Comparison of ENCODE assay signal across 14 mouse cellular contexts in the genomic region with DNA sequence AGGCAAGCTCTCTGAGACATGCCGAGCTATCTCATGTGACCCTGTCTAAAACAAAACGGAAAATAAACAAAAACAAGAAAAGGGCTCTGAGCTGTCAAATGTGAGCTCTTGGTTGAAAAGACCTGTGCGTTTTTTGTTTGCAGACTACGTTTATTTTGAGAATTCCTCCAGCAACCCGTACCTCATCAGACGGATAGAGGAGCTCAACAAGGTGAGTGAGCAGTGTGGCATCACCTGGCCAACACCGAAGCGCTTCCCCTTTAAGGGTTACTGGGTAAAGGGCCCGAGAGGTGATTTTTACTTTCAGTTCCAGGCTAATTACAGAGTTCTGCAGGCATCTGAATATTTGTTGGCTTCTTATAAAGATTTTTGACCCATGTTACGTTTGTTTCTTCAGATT. TPM values are rescaled to one million over a fixed set of nuclear protein-coding genes. Genes with fewer than 3 reads are reported as not detected.
DNase-seq lines count a peak whose midpoint lies in the region; ATAC-seq and TF ChIP-seq lines count a peak whose summit lies in the region.
"Had no signal": no experiment of that assay in that cellular context is flagged by ENCODE, and none has a peak within 500 bp of the region (broad histone marks: within the 10 kb centered on the region; RNA-seq: fewer than 3 reads in every experiment).

No protein-coding gene starts in this region.

- ATAC-seq in heart, embryonic 16.5 days (replicated peaks; ENCODE audit: extremely low read depth, insufficient read depth, low FRiP score): no peak
- no peak for ATAC-seq in liver, embryonic 11.5 days (replicated peaks; ENCODE audit: low FRiP score)
- ATAC-seq: forebrain, postnatal 0 days had no signal

- dilution Hi-C loops in CH12.LX (cut with MboI; ENCODE audit: extremely low pct_ligation_motif_present, extremely low pct_unique_long_range_greater_than_20kb, low sequenced_read_pairs): no loop called here

- TF ChIP-seq POLR2A in CH12.LX (IDR thresholded peaks at IDR 0.05; ENCODE audit: low read depth, low read length): no peak

- peaks cover 11% of the 10 kb centered on the region for H3K36me3 ChIP-seq in heart, embryonic 16.5 days (ENCODE audit: control insufficient read depth, insufficient read depth)
- H3K36me3 ChIP-seq in CH12.LX (replicated peaks in 1 of 2; ENCODE audit: control insufficient read depth in 1 of 2, insufficient read depth in 1 of 2, low read length in 1 of 2): peaks cover 4 to 31% of the 10 kb centered on the region in 2 experiments
- peaks cover 2% of the 10 kb centered on the region; the same call in 1 of the 2 replicates for H3K36me3 ChIP-seq in liver, embryonic 11.5 days (ENCODE audit: control insufficient read depth, insufficient read depth, low read length)

- H3K9me3 ChIP-seq in heart, embryonic 16.5 days (replicated peaks; ENCODE audit: control insufficient read depth, low read length): no peaks in the 10 kb centered on the region
- no peaks in the 10 kb centered on the region for H3K9me3 ChIP-seq in CH12.LX (replicated peaks; ENCODE audit: low read length)
- no peaks in the 10 kb centered on the region for H3K9me3 ChIP-seq in liver, embryonic 11.5 days (ENCODE audit: control insufficient read depth, low read length)
- H3K9me3 ChIP-seq: limb, embryonic 15.5 days had no signal

- in situ Hi-C loops in CH12.LX (cut with MboI; ENCODE audit: low pct_ligation_motif_present, low pct_unique_long_range_greater_than_20kb, low sequenced_read_pairs): no loop called here

- no peak for TF ChIP-seq EP300 in CH12.LX (IDR thresholded peaks at IDR 0.05; ENCODE audit: low read length)

- no peaks in the 10 kb centered on the region for H3K27me3 ChIP-seq in heart, embryonic 16.5 days (ENCODE audit: control insufficient read depth, insufficient read depth, low read length)
- no peaks in the 10 kb centered on the region for H3K27me3 ChIP-seq in CH12.LX (replicated peaks)
- no peaks in the 10 kb centered on the region for H3K27me3 ChIP-seq in liver, embryonic 11.5 days (replicated peaks; ENCODE audit: control insufficient read depth, insufficient read depth, low read length)
- H3K27me3 ChIP-seq: limb, embryonic 15.5 days had no signal

- TF ChIP-seq RAD21 in CH12.LX (IDR thresholded peaks at IDR 0.05; ENCODE audit: low read depth, low read length): no peak

- peaks cover 12% of the 10 kb centered on the region for H3K79me2 ChIP-seq in CH12.LX (replicated peaks; ENCODE audit: control insufficient read depth, extremely low read depth, insufficient read depth, poor library complexity, severe bottlenecking)

- WGBS in heart, embryonic 16.5 days: 84% methylated on average over 10 of the region's 10 CpGs
- WGBS in liver, embryonic 11.5 days: 77% methylated on average over 10 of the region's 10 CpGs

- H3K27ac ChIP-seq in heart, embryonic 16.5 days (ENCODE audit: low read length): no peak overlapping the region
- no peak overlapping the region for H3K27ac ChIP-seq in CH12.LX (ENCODE audit: insufficient read depth, low read depth)
- H3K27ac ChIP-seq in liver, embryonic 11.5 days (ENCODE audit: low read depth, low read length): 0 out of 2 replicates have a peak overlapping the region, but pooled peaks have one; percentile 1
- H3K27ac ChIP-seq: hindbrain, embryonic 14.5 days; limb, embryonic 15.5 days had no signal

- intact Hi-C loops in gastrocnemius, postnatal 36 days (cut with DNase I): no loop called here

- no peak for TF ChIP-seq CTCF in CH12.LX (conservative IDR thresholded peaks at IDR 0.05 in 1 of 2, IDR thresholded peaks at IDR 0.05 in 1 of 2; ENCODE audit: low read depth in 2 of 2, low read length in 2 of 2)

- H3K9ac ChIP-seq in heart, embryonic 16.5 days (ENCODE audit: low read length): no peak overlapping the region
- H3K9ac ChIP-seq in CH12.LX (ENCODE audit: insufficient read depth, low read depth): peak overlapping the region; percentile 90
- H3K9ac ChIP-seq in liver, embryonic 11.5 days (ENCODE audit: low read depth, low read length): no peak overlapping the region
- H3K9ac ChIP-seq: forebrain, postnatal 0 days; hindbrain, embryonic 14.5 days; limb, embryonic 15.5 days had no signal

- H3K4me2 ChIP-seq in heart, embryonic 16.5 days (ENCODE audit: low read depth, low read length): peak overlapping the region; percentile 76; the same call in 1 of the 2 replicates
- H3K4me2 ChIP-seq in CH12.LX (ENCODE audit: insufficient read depth, low read depth, poor library complexity, severe bottlenecking): peak overlapping the region; percentile 98
- H3K4me2 ChIP-seq in liver, embryonic 11.5 days: peak overlapping the region; percentile 96
- H3K4me2 ChIP-seq: limb, embryonic 15.5 days had no signal

- peaks cover 9% of the 10 kb centered on the region for H3K4me1 ChIP-seq in heart, embryonic 16.5 days (ENCODE audit: control insufficient read depth, insufficient read depth, low read length)
- H3K4me1 ChIP-seq in CH12.LX (ENCODE audit: control insufficient read depth in 1 of 2, insufficient read depth in 2 of 2): peaks cover 6 to 27% of the 10 kb centered on the region in 2 experiments
- peaks cover 30% of the 10 kb centered on the region for H3K4me1 ChIP-seq in liver, embryonic 11.5 days (replicated peaks; ENCODE audit: control insufficient read depth, insufficient read depth, low read length)

- no peak for DNase-seq in heart, adult 9 months (ENCODE audit: low spot score in 2 of 2)
- DNase-seq in 416B (ENCODE audit: low read depth) (peak; percentile 36), CH12.LX (ENCODE audit: extremely low read depth) (no peak)
- no peak for DNase-seq in liver, embryonic 11.5 days (ENCODE audit: low spot score)
- DNase-seq in urinary bladder, adult 18-20 months (ENCODE audit: low spot score in 2 of 2): no peak
- no peak for DNase-seq in adrenal gland, postnatal 14 days
- no peak for DNase-seq in gastrocnemius, postnatal 36 days
- DNase-seq: adrenal gland, postnatal 25 days; forebrain, postnatal 0 days; gastrocnemius, postnatal 25 days; kidney, adult 8-10 months had no signal

- no peak overlapping the region for H3K4me3 ChIP-seq in heart, embryonic 16.5 days (ENCODE audit: low read length)
- peak overlapping the region; percentile 7 to 97 (median 80) for H3K4me3 ChIP-seq in CH12.LX (replicated peaks in 1 of 3; ENCODE audit: low read depth in 2 of 3, low read length in 2 of 3, poor library complexity in 1 of 3)
- H3K4me3 ChIP-seq in liver, embryonic 11.5 days (ENCODE audit: low read depth, low read length): no peak overlapping the region
- H3K4me3 ChIP-seq: limb, embryonic 15.5 days had no signal

TF ChIP-seq in CH12.LX, 34 proteins besides CTCF, POLR2A, EP300 and RAD21:
- TF ChIP-seq USF2 (conservative IDR thresholded peaks at IDR 0.05; ENCODE audit: low read depth, low read length): no peak

RNA-seq across cellular contexts. Expression of a gene that starts 2.3 kb away (rescaled TPM):
- polyA plus RNA-seq in heart, embryonic 16.5 days (2015; fragmentation: Nextera tagmentation; extraction: Ambion mirVana): 40.7 and 43.6 TPM in 2 replicates
- total RNA-seq in CH12.LX (2012; rRNA removed): 24.7 and 31.1 TPM in 2 replicates
- 39.2 and 42.0 TPM in 2 replicates for total RNA-seq in CH12.LX (2014; rRNA removed)
- 61.3 and 67.6 TPM in 2 replicates for polyA plus RNA-seq in CH12.LX (2012; ENCODE audit: insufficient read length, low read depth)
- polyA plus RNA-seq in liver, embryonic 11.5 days (2014; fragmentation: Nextera tagmentation; extraction: Ambion mirVana): 63.0 and 67.2 TPM in 2 replicates
- total RNA-seq in adrenal gland, postnatal 14 days (2021): 66.1 and 66.8 TPM in 2 replicates
- total RNA-seq in gastrocnemius, postnatal 36 days (2021): 1 to 10 TPM; 7.6 to 9.7 TPM

Comparison
In these comparisons a context has a peak if more than half of its experiments do, and no peak if none do; other contexts are left out.
1. H3K4me3 ChIP-seq: peak in CH12.LX (3 of 3); none in heart, embryonic 16.5 days (single experiment) and liver, embryonic 11.5 days (single experiment).
2. Peak in every context shown above with its lines, with median percentiles within 50 percentile points of each other: H3K4me2 ChIP-seq.